Mouse (Mus musculus) embryo, embryonic 11 days (tissue): ENCODE data around the gene Gm21477.
"Not testable (repeated sequence)": the region's sequence is repeated elsewhere in the genome, so short reads cannot be mapped to it uniquely, and the experiment has no call there.

Source experiments
- DNase-seq: peaks from one replicate; pipeline ENCODE4 v3.0.0-alpha.2; 2015

The Gm21477 gene

DNA sequence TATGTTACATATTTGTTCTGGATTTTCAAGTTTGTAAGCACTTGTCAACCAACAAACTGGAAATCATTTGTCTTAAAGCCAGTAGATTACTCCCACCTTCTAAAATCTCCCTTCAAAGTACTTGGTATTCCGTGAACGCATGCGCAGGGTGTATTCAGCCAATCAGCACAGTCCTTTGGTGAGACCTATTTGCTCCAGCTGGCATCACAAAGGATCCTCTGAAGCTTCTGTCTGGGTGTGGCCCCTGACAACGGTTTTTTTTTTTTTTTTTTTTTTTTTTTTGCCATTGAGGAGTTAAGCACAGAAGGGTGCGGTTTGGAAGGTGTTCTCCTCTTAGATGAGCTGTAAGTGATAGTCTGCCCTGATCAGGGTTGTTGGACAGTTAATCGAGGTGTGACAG lies at the start of gene Gm21477:
Gene Gm21477 (plus strand): TSS at position 301 of the 400 bp plus-strand sequence.
- not testable (repeated sequence) for DNase-seq
